In genomic region chr10:128488776-128489175, GRCm38 (mm10) we compare ENCODE assay signal across 13 mouse cellular contexts. TPM values are rescaled to one million over a fixed set of nuclear protein-coding genes. Genes with fewer than 3 reads are reported as not detected.
DNase-seq lines count a peak whose midpoint lies in the region; ATAC-seq and TF ChIP-seq lines count a peak whose summit lies in the region.
"Had no signal": no experiment of that assay in that cellular context is flagged by ENCODE, and none has a peak within 500 bp of the region (broad histone marks: within the 10 kb centered on the region; RNA-seq: fewer than 3 reads in every experiment).

No protein-coding gene starts in this region.

- H3K4me2 ChIP-seq in limb, embryonic 15.5 days = no peak overlapping the region
- no peak overlapping the region for H3K4me2 ChIP-seq in intestine, postnatal 0 days (replicated peaks; ENCODE audit: low read depth)
- H3K4me2 ChIP-seq: heart, embryonic 12.5 days had no signal

- peaks cover 37% of the 10 kb centered on the region for H3K4me1 ChIP-seq in heart, embryonic 10.5 days
- H3K4me1 ChIP-seq in limb, embryonic 15.5 days = peaks cover 31% of the 10 kb centered on the region
- H3K4me1 ChIP-seq in limb, embryonic 10.5 days = peaks cover 22% of the 10 kb centered on the region
- no peaks in the 10 kb centered on the region for H3K4me1 ChIP-seq in intestine, postnatal 0 days (replicated peaks; ENCODE audit: control insufficient read depth, insufficient read depth, low read length)

- no peaks in the 10 kb centered on the region for H3K9me3 ChIP-seq in heart, embryonic 10.5 days
- no peaks in the 10 kb centered on the region for H3K9me3 ChIP-seq in limb, embryonic 15.5 days
- H3K9me3 ChIP-seq in limb, embryonic 10.5 days (replicated peaks) = no peaks in the 10 kb centered on the region
- H3K9me3 ChIP-seq in intestine, postnatal 0 days (ENCODE audit: control insufficient read depth) = no peaks in the 10 kb centered on the region
- H3K9me3 ChIP-seq: heart, embryonic 12.5 days had no signal

- H3K4me3 ChIP-seq in heart, embryonic 10.5 days = no peak overlapping the region
- no peak overlapping the region for H3K4me3 ChIP-seq in limb, embryonic 15.5 days
- H3K4me3 ChIP-seq in limb, embryonic 10.5 days = no peak overlapping the region
- no peak overlapping the region for H3K4me3 ChIP-seq in intestine, postnatal 0 days (ENCODE audit: low read depth, low read length)
- H3K4me3 ChIP-seq: heart, embryonic 12.5 days had no signal

- WGBS in heart, embryonic 10.5 days = 77% methylated on average over 4 of the region's 4 CpGs
- WGBS in limb, embryonic 15.5 days = 76% methylated on average over 4 of the region's 4 CpGs
- 86% methylated on average over 4 of the region's 4 CpGs for WGBS in limb, embryonic 10.5 days
- 72% methylated on average over 4 of the region's 4 CpGs for WGBS in intestine, postnatal 0 days

- 0 out of 2 replicates have a peak overlapping the region, but pooled peaks have one; percentile 72 for H3K27ac ChIP-seq in heart, embryonic 10.5 days
- 0 out of 2 replicates have a peak overlapping the region, but pooled peaks have one; percentile 24 for H3K27ac ChIP-seq in limb, embryonic 15.5 days
- no peak overlapping the region for H3K27ac ChIP-seq in limb, embryonic 10.5 days
- H3K27ac ChIP-seq in intestine, postnatal 0 days (ENCODE audit: low read depth, low read length) = peak overlapping the region; percentile 46; the same call in 1 of the 2 replicates
- H3K27ac ChIP-seq: macrophage had no signal

- peaks cover 81% of the 10 kb centered on the region for H3K36me3 ChIP-seq in heart, embryonic 10.5 days
- peaks cover 74% of the 10 kb centered on the region for H3K36me3 ChIP-seq in limb, embryonic 15.5 days
- peaks cover 86% of the 10 kb centered on the region for H3K36me3 ChIP-seq in limb, embryonic 10.5 days
- peaks cover 53% of the 10 kb centered on the region for H3K36me3 ChIP-seq in intestine, postnatal 0 days (ENCODE audit: control insufficient read depth, insufficient read depth)

- no peak for DNase-seq in heart, embryonic 10.5 days (ENCODE audit: low spot score)
- no peak for DNase-seq in heart, adult 8-10 months (ENCODE audit: low spot score)
- no peak for DNase-seq in limb, embryonic 10.5 days (ENCODE audit: low spot score)
- no peak for DNase-seq in spleen, postnatal 4 days (ENCODE audit: low spot score in 2 of 2)
- DNase-seq in liver = no peak
- DNase-seq: adrenal gland, adult 8-10 months; lung, adult 2 months; right cerebral cortex, postnatal 25 days had no signal

- H3K9ac ChIP-seq in limb, embryonic 15.5 days = no peak overlapping the region
- H3K9ac ChIP-seq in intestine, postnatal 0 days (ENCODE audit: low read depth, low read length) = no peak overlapping the region

- TF ChIP-seq CTCF in intestine, postnatal 0 days (IDR thresholded peaks at IDR 0.05; ENCODE audit: low read depth) = no peak

- no peak for ATAC-seq in limb, embryonic 15.5 days (ENCODE audit: insufficient number of reproducible peaks, low FRiP score, low TSS enrichment, low read depth)
- ATAC-seq in intestine, postnatal 0 days = no peak
- ATAC-seq: CD4-positive, CD25-positive, alpha-beta regulatory T cell, adult 4 months had no signal

- H3K27me3 ChIP-seq in heart, embryonic 10.5 days (ENCODE audit: insufficient read depth, poor library complexity, severe bottlenecking) = no peaks in the 10 kb centered on the region
- no peaks in the 10 kb centered on the region for H3K27me3 ChIP-seq in limb, embryonic 15.5 days
- no peaks in the 10 kb centered on the region for H3K27me3 ChIP-seq in limb, embryonic 10.5 days (ENCODE audit: low read depth, poor library complexity, severe bottlenecking)
- no peaks in the 10 kb centered on the region for H3K27me3 ChIP-seq in intestine, postnatal 0 days (replicated peaks; ENCODE audit: control insufficient read depth, insufficient read depth, low read length)
- H3K27me3 ChIP-seq: heart, embryonic 12.5 days had no signal

RNA-seq across cellular contexts. Expression of gene Myl6, which starts 5.2 kb away (rescaled TPM):
- 1,508 and 1,550 TPM in 2 replicates for polyA plus RNA-seq in heart, embryonic 10.5 days (2016; fragmentation: Nextera tagmentation; extraction: Ambion mirVana)
- total RNA-seq in heart, adult 8-10 months (2022) = 100 to 1,000 TPM; 202 to 251 (median 236) TPM
- polyA plus RNA-seq in limb, embryonic 15.5 days (2015; fragmentation: Nextera tagmentation; extraction: Ambion mirVana) = 1,269 and 1,341 TPM in 2 replicates
- 685 and 729 TPM in 2 replicates for polyA plus RNA-seq in limb, embryonic 10.5 days (2016; fragmentation: Nextera tagmentation; extraction: Ambion mirVana)
- 2,493 and 2,543 TPM in 2 replicates for polyA plus RNA-seq in intestine, postnatal 0 days (2015; fragmentation: Nextera tagmentation; extraction: Ambion mirVana)

RNA-seq across cellular contexts. Expression of gene Myl6b, which starts 9.7 kb away (rescaled TPM):
- polyA plus RNA-seq in heart, embryonic 10.5 days (2016; fragmentation: Nextera tagmentation; extraction: Ambion mirVana) = 3.2 and 4.0 TPM in 2 replicates
- 1 to 10 TPM; 3.2 to 4.1 (median 3.4) TPM for total RNA-seq in heart, adult 8-10 months (2022)
- polyA plus RNA-seq in limb, embryonic 15.5 days (2015; fragmentation: Nextera tagmentation; extraction: Ambion mirVana) = 4.7 and 7.4 TPM in 2 replicates
- polyA plus RNA-seq in limb, embryonic 10.5 days (2016; fragmentation: Nextera tagmentation; extraction: Ambion mirVana) = 1.6 and 3.3 TPM in 2 replicates
- 1.3 and 1.8 TPM in 2 replicates for polyA plus RNA-seq in intestine, postnatal 0 days (2015; fragmentation: Nextera tagmentation; extraction: Ambion mirVana)

RNA-seq across cellular contexts. Expression of gene Smarcc2, which starts 29.7 kb away (rescaled TPM):
- 66.0 and 68.7 TPM in 2 replicates for polyA plus RNA-seq in heart, embryonic 10.5 days (2016; fragmentation: Nextera tagmentation; extraction: Ambion mirVana)
- total RNA-seq in heart, adult 8-10 months (2022) = 10 to 100 TPM; 76.2 to 83.2 (median 79.1) TPM
- 80.7 and 84.4 TPM in 2 replicates for polyA plus RNA-seq in limb, embryonic 15.5 days (2015; fragmentation: Nextera tagmentation; extraction: Ambion mirVana)
- 64.2 and 91.3 TPM in 2 replicates for polyA plus RNA-seq in limb, embryonic 10.5 days (2016; fragmentation: Nextera tagmentation; extraction: Ambion mirVana)
- polyA plus RNA-seq in intestine, postnatal 0 days (2015; fragmentation: Nextera tagmentation; extraction: Ambion mirVana) = 31.1 and 31.6 TPM in 2 replicates

RNA-seq across cellular contexts. Expression of gene Esyt1, which starts 36.9 kb away (rescaled TPM):
- 17.8 and 20.3 TPM in 2 replicates for polyA plus RNA-seq in heart, embryonic 10.5 days (2016; fragmentation: Nextera tagmentation; extraction: Ambion mirVana)
- total RNA-seq in heart, adult 8-10 months (2022) = 10 to 100 TPM; 16.5 to 17.5 (median 17.1) TPM
- 42.8 and 44.9 TPM in 2 replicates for polyA plus RNA-seq in limb, embryonic 15.5 days (2015; fragmentation: Nextera tagmentation; extraction: Ambion mirVana)
- polyA plus RNA-seq in limb, embryonic 10.5 days (2016; fragmentation: Nextera tagmentation; extraction: Ambion mirVana) = 7.0 and 8.4 TPM in 2 replicates
- 11.7 and 12.5 TPM in 2 replicates for polyA plus RNA-seq in intestine, postnatal 0 days (2015; fragmentation: Nextera tagmentation; extraction: Ambion mirVana)

RNA-seq across cellular contexts. Expression of gene Zc3h10, which starts 58.8 kb away (rescaled TPM):
- polyA plus RNA-seq in heart, embryonic 10.5 days (2016; fragmentation: Nextera tagmentation; extraction: Ambion mirVana) = 11.2 and 12.8 TPM in 2 replicates
- 1 to 10 TPM; 5.7 to 9.9 (median 6.8) TPM for total RNA-seq in heart, adult 8-10 months (2022)
- 13.2 and 15.4 TPM in 2 replicates for polyA plus RNA-seq in limb, embryonic 15.5 days (2015; fragmentation: Nextera tagmentation; extraction: Ambion mirVana)
- polyA plus RNA-seq in limb, embryonic 10.5 days (2016; fragmentation: Nextera tagmentation; extraction: Ambion mirVana) = 14.5 and 15.4 TPM in 2 replicates
- 10.0 and 10.4 TPM in 2 replicates for polyA plus RNA-seq in intestine, postnatal 0 days (2015; fragmentation: Nextera tagmentation; extraction: Ambion mirVana)
